Mouse (Mus musculus) lung, postnatal 0 days (tissue): ENCODE results near the gene Xbp1. TPM values are rescaled to one million over a fixed set of nuclear protein-coding genes. Genes with fewer than 3 reads are reported as not detected.
"Not testable (repeated sequence)": the region's sequence is repeated elsewhere in the genome, so short reads cannot be mapped to it uniquely, and the experiment has no call there.

Experiments used
- ATAC-seq: fragments of 200-750 bp; cut with Nextera tagmentation; 2 replicates; pipeline ENCODE4 v1.8.0; 2017; ENCODE audit warnings: moderate library complexity
- DNase-seq: peaks from one replicate; pipeline ENCODE4 v3.0.0-alpha.2; 2016; ENCODE audit warnings: low spot score
- H3K27ac ChIP-seq: fragments of 300-500 bp; sonication (generic); 2 replicates; pipeline ENCODE4 v1.5.1; 2014; ENCODE audit warnings: antibody characterized with exemption, mild to moderate bottlenecking, low read length, mixed read lengths
- H3K27me3 ChIP-seq: fragments of 300-500 bp; sonication (generic); replicated peaks from 2 replicates; pipeline ENCODE4 v1.6.1; 2014; ENCODE audit warnings: low read length, mixed read lengths; ENCODE audit not compliant: insufficient read depth
- H3K36me3 ChIP-seq: fragments of 300-500 bp; sonication (generic); 2 replicates; pipeline ENCODE4 v1.6.1; 2014; ENCODE audit warnings: low read length, mixed read lengths; ENCODE audit not compliant: insufficient read depth
- H3K4me1 ChIP-seq: fragments of 300-500 bp; sonication (generic); 2 replicates; pipeline ENCODE4 v1.6.1; 2014; ENCODE audit warnings: antibody characterized with exemption, low read depth, low read length, mixed read lengths; ENCODE audit not compliant: insufficient read depth
- H3K4me2 ChIP-seq: fragments of 300-500 bp; sonication (generic); replicated peaks from 2 replicates; pipeline ENCODE4 v1.6.1; 2014; ENCODE audit warnings: low read depth, mild to moderate bottlenecking, low read length, moderate library complexity, mixed read lengths
- H3K4me3 ChIP-seq: fragments of 300-500 bp; sonication (generic); 2 replicates; pipeline ENCODE4 v1.5.1; 2014; ENCODE audit warnings: low read depth, low read length
- H3K9ac ChIP-seq: fragments of 300-500 bp; sonication (generic); replicated peaks from 2 replicates; pipeline ENCODE4 v1.6.1; 2014; ENCODE audit warnings: low read depth, mild to moderate bottlenecking
- H3K9me3 ChIP-seq: fragments of 300-500 bp; sonication (generic); 2 replicates; pipeline ENCODE4 v1.6.1; 2016; ENCODE audit warnings: low read length, mixed read lengths
- CTCF ChIP-seq: IDR thresholded peaks from 2 replicates; pipeline ENCODE4 v1.5.1; 2016; ENCODE audit warnings: antibody characterized with exemption, mild to moderate bottlenecking
- EP300 ChIP-seq: IDR thresholded peaks from 2 replicates; pipeline ENCODE4 v1.6.1; 2016; ENCODE audit warnings: antibody characterized with exemption, mild to moderate bottlenecking, control low read depth
- WGBS: fragments of 180-500 bp; shearing (Covaris S2); extraction: QIAGEN DNeasy Blood & Tissue Kit; methylation state at CpG from one replicate; pipeline ENCODE4 v1.1.7; 2014; 5-methylcytosine and 5-hydroxymethylcytosine counted together
- polyA plus RNA-seq: library from polyadenylated mRNA; unstranded; fragments of >200 nt; fragmentation: Nextera tagmentation; extraction: Ambion mirVana; gene quantifications from 2 replicates; pipeline ENCODE4 v1.2.1, GENCODE M21; 2015

Gene Xbp1
- polyA plus RNA-seq, 1 experiment from 2014 or later = 211 TPM

GRCm38 (mm10) chr11:5510099-5510391 lies 10.4 kb upstream of the Xbp1 start:
- Histone ChIP-seq H3K9me3 (no peaks in the 10 kb centered on the region), H3K4me3 (no peak overlapping the region), H3K36me3 (no peaks in the 10 kb centered on the region), H3K27me3 (no peaks in the 10 kb centered on the region), H3K4me2 (no peak overlapping the region), H3K27ac (peak overlapping the region; percentile 43; the same call in 1 of the 2 replicates), H3K4me1 (no peaks in the 10 kb centered on the region), H3K9ac (no peak overlapping the region)
- ATAC-seq = peak; percentile 16; the same call in 1 of the 2 replicates
- no peak for TF ChIP-seq CTCF
- peak; percentile 56 for DNase-seq
- WGBS = 16% methylated on average over 5 of the region's 5 CpGs

GRCm38 (mm10) chr11:5510686-5511085 lies 9.8 kb upstream of the Xbp1 start:
- H3K4me1 ChIP-seq, H3K4me2 ChIP-seq, DNase-seq, H3K9me3 ChIP-seq, H3K9ac ChIP-seq, H3K27me3 ChIP-seq, ATAC-seq, H3K36me3 ChIP-seq, H3K27ac ChIP-seq, H3K4me3 ChIP-seq: not testable (repeated sequence)
- WGBS = no CpG with 5 or more reads among the region's 2 CpGs

GRCm38 (mm10) chr11:5512099-5512725 lies 8.2 kb upstream of the Xbp1 start:
- Histone ChIP-seq H3K9ac (no peak overlapping the region), H3K4me2 (no peak overlapping the region), H3K9me3 (no peaks in the 10 kb centered on the region), H3K36me3 (no peaks in the 10 kb centered on the region), H3K27ac (0 out of 2 replicates have a peak overlapping the region, but pooled peaks have one; percentile 2), H3K4me1 (no peaks in the 10 kb centered on the region), H3K4me3 (no peak overlapping the region), H3K27me3 (no peaks in the 10 kb centered on the region)
- DNase-seq (peak; percentile 45), ATAC-seq (peak; percentile 52)
- WGBS = 60% methylated on average over 12 of the region's 12 CpGs
- no peak for TF ChIP-seq EP300
- TF ChIP-seq CTCF = no peak

DNA sequence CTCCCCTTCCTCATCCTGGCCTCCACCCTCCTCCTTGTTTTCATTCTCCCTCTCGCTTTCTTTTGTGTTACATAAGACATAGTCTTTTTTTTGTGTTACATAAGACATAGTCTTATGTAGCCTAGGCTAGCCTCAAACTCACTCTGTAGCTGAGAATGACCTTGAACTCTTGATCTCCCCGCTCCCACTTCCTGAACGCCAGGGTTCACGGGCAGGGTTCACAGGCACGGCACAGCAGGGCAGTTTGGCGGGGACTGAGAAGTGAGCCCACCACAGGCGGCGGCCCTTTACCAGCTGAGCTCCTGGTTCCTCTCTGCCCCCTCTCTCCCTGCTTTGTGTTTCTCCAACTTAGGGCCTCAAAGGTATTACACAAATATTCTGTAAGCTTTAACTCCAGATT lies 7.5 kb upstream of the Xbp1 start:
- Histone ChIP-seq H3K9me3 (no peaks in the 10 kb centered on the region), H3K4me2 (no peak overlapping the region), H3K36me3 (no peaks in the 10 kb centered on the region), H3K9ac (no peak overlapping the region), H3K27ac (no peak overlapping the region), H3K4me1 (no peaks in the 10 kb centered on the region), H3K27me3 (no peaks in the 10 kb centered on the region), H3K4me3 (no peak overlapping the region)
- WGBS = 69% methylated on average over 8 of the region's 8 CpGs
- ATAC-seq (no peak), DNase-seq (no peak)
- TF ChIP-seq EP300 (no peak), CTCF (no peak)

GRCm38 (mm10) chr11:5514091-5514490 lies 6.4 kb upstream of the Xbp1 start:
- TF ChIP-seq EP300 (no peak), CTCF (no peak)
- Histone ChIP-seq H3K36me3 (no peaks in the 10 kb centered on the region), H3K4me1 (no peaks in the 10 kb centered on the region), H3K9ac (no peak overlapping the region), H3K27me3 (no peaks in the 10 kb centered on the region), H3K27ac (no peak overlapping the region), H3K4me3 (no peak overlapping the region), H3K4me2 (no peak overlapping the region), H3K9me3 (no peaks in the 10 kb centered on the region)
- no peak for ATAC-seq
- 85% methylated on average over 4 of the region's 4 CpGs for WGBS
- no peak for DNase-seq

- no peak for TF ChIP-seq EP300
- TF ChIP-seq CTCF = no peak
- H3K9me3 ChIP-seq = no peaks in the 10 kb centered on the region
- ATAC-seq = no peak
Measured at GRCm38 (mm10) chr11:5515196-5515595, 5.3 kb upstream of the Xbp1 start.

GRCm38 (mm10) chr11:5515655-5516054 lies 4.8 kb upstream of the Xbp1 start:
- Histone ChIP-seq H3K27ac (no peak overlapping the region), H3K4me2 (no peak overlapping the region), H3K27me3 (no peaks in the 10 kb centered on the region), H3K4me3 (no peak overlapping the region), H3K9me3 (no peaks in the 10 kb centered on the region), H3K4me1 (no peaks in the 10 kb centered on the region), H3K9ac (no peak overlapping the region), H3K36me3 (no peaks in the 10 kb centered on the region)
- 85% methylated on average over 6 of the region's 6 CpGs for WGBS
- DNase-seq (no peak), ATAC-seq (no peak)
- no peak for TF ChIP-seq CTCF
- TF ChIP-seq EP300 = no peak

More at GRCm38 (mm10) chr11:5515196-5515595, 5.3 kb upstream of the Xbp1 start:
- Histone ChIP-seq H3K36me3 (no peaks in the 10 kb centered on the region), H3K4me2 (no peak overlapping the region), H3K9ac (no peak overlapping the region), H3K27ac (no peak overlapping the region), H3K27me3 (no peaks in the 10 kb centered on the region), H3K4me3 (no peak overlapping the region), H3K4me1 (no peaks in the 10 kb centered on the region)
- 79% methylated on average over 6 of the region's 6 CpGs for WGBS
- no peak for DNase-seq
